Mouse (Mus musculus) midbrain, postnatal 0 days (tissue): Measurements from ENCODE around the gene Opn3. TPM values are rescaled to one million over a fixed set of nuclear protein-coding genes. Genes with fewer than 3 reads are reported as not detected.

Source experiments
- ATAC-seq: fragments of 200-750 bp; cut with Nextera tagmentation; 2 replicates; pipeline ENCODE4 v1.8.0; 2017; ENCODE audit warnings: moderate number of reproducible peaks, mild to moderate bottlenecking, moderate TSS enrichment, moderate library complexity; ENCODE audit not compliant: low FRiP score
- DNase-seq: peaks from one replicate; pipeline ENCODE4 v3.0.0-alpha.2; 2015; ENCODE audit warnings: low spot score
- H3K27ac ChIP-seq: fragments of 300-500 bp; sonication (generic); 2 replicates; pipeline ENCODE4 v1.5.1; 2014; ENCODE audit warnings: low read depth, mild to moderate bottlenecking, low read length, mixed read lengths
- H3K27me3 ChIP-seq: fragments of 300-500 bp; sonication (generic); 2 replicates; pipeline ENCODE4 v1.6.1; 2014; ENCODE audit warnings: low read length, control low read depth, mixed read lengths; ENCODE audit not compliant: insufficient read depth
- H3K36me3 ChIP-seq: fragments of 300-500 bp; sonication (generic); 2 replicates; pipeline ENCODE4 v1.6.1; 2014; ENCODE audit warnings: low read length, control low read depth, mixed read lengths; ENCODE audit not compliant: insufficient read depth
- H3K4me1 ChIP-seq: fragments of 300-500 bp; sonication (generic); 2 replicates; pipeline ENCODE4 v1.6.1; 2014; ENCODE audit warnings: mild to moderate bottlenecking, control low read depth, antibody characterized with exemption, low read length, mixed read lengths; ENCODE audit not compliant: insufficient read depth
- H3K4me2 ChIP-seq: fragments of 300-500 bp; sonication (generic); 2 replicates; pipeline ENCODE4 v1.6.1; 2014; ENCODE audit warnings: low read depth, mild to moderate bottlenecking, low read length, mixed read lengths; ENCODE audit not compliant: poor library complexity, severe bottlenecking
- H3K4me3 ChIP-seq: fragments of 300-500 bp; sonication (generic); 2 replicates; pipeline ENCODE4 v1.5.1; 2014; ENCODE audit warnings: low read depth, mild to moderate bottlenecking, low read length, moderate library complexity
- H3K9ac ChIP-seq: fragments of 300-500 bp; sonication (generic); replicated peaks from 2 replicates; pipeline ENCODE4 v1.6.1; 2014; ENCODE audit warnings: mild to moderate bottlenecking, low read length, moderate library complexity, mixed read lengths; ENCODE audit not compliant: poor library complexity, severe bottlenecking
- H3K9me3 ChIP-seq: fragments of 300-500 bp; sonication (generic); 2 replicates; pipeline ENCODE4 v1.6.1; 2016; ENCODE audit warnings: low read length, control low read depth
- CTCF ChIP-seq: IDR thresholded peaks from 2 replicates; pipeline ENCODE4 v1.5.1; 2016; ENCODE audit warnings: antibody characterized with exemption, mild to moderate bottlenecking
- WGBS: fragments of 180-500 bp; shearing (Covaris S2); extraction: QIAGEN DNeasy Blood & Tissue Kit; methylation state at CpG from one replicate; pipeline ENCODE4 v1.1.7; 2014; 5-methylcytosine and 5-hydroxymethylcytosine counted together
- polyA plus RNA-seq: library from polyadenylated mRNA; unstranded; fragments of >200 nt; fragmentation: Nextera tagmentation; extraction: Ambion mirVana; gene quantifications from 2 replicates; pipeline ENCODE4 v1.2.1, GENCODE M21; 2015
- total RNA-seq: library from RNA; depleted of rRNA; stranded (reverse); fragments of >200 nt; gene quantifications from 2 replicates; pipeline ENCODE4 v1.2.3, GENCODE M21; 2014; rRNA removed

Gene Opn3
- total and polyA plus RNA-seq, 2 experiments from 2014 or later, result 9.5 to 16.2 TPM

- H3K4me2 ChIP-seq, result no peak within 1 kb of the TSS
- peaks cover 4% of the 10 kb centered on the region; the same call in 1 of the 2 replicates for H3K4me1 ChIP-seq
- H3K27ac ChIP-seq, result no peak within 1 kb of the TSS
- no peak within 1 kb of the TSS for H3K9ac ChIP-seq
- no peaks in the 10 kb centered on the region for H3K9me3 ChIP-seq
- no peak within 1 kb of the TSS for H3K4me3 ChIP-seq
- DNase-seq (no peak), ATAC-seq (no peak)
- no peaks in the 10 kb centered on the region for H3K27me3 ChIP-seq
- peaks cover 20% of the 10 kb centered on the region for H3K36me3 ChIP-seq
- 91% methylated on average over 13 of the region's 13 CpGs for WGBS
- TF ChIP-seq CTCF, result no peak
Observed at GRCm38 (mm10) chr1:175619814-175620431, 72.7 kb downstream of the Opn3 start, which contains the start of gene Kmo. Gene Kmo (plus strand): TSS chr1:175620381.

GRCm38 (mm10) chr1:175614992-175615391 lies 77.6 kb downstream of the Opn3 start:
- DNase-seq (no peak), ATAC-seq (no peak)
- Histone ChIP-seq H3K9me3 (no peaks in the 10 kb centered on the region), H3K36me3 (peaks cover 43% of the 10 kb centered on the region), H3K4me3 (no peak overlapping the region), H3K27ac (no peak overlapping the region), H3K4me2 (no peak overlapping the region), H3K4me1 (no peaks in the 10 kb centered on the region), H3K9ac (no peak overlapping the region), H3K27me3 (no peaks in the 10 kb centered on the region)
- 87% methylated on average over 9 of the region's 9 CpGs for WGBS
- TF ChIP-seq CTCF, result no peak

Other genes starting within 250 kb of the Opn3 start
- 40.5 and 42.8 TPM in 2 replicates for gene Rgs7, start 200.3 kb downstream of the Opn3 start, total RNA-seq
- 48.1 and 50.3 TPM in 2 replicates for gene Rgs7, start 200.3 kb downstream of the Opn3 start, polyA plus RNA-seq
- gene Kmo, start 72.4 kb downstream of the Opn3 start, total RNA-seq, result not detected in 2 replicates
- not detected in 2 replicates for gene Kmo, start 72.4 kb downstream of the Opn3 start, polyA plus RNA-seq
- gene Fh1, start 67.1 kb downstream of the Opn3 start, total RNA-seq, result 48.8 and 59.2 TPM in 2 replicates
- gene Fh1, start 67.1 kb downstream of the Opn3 start, polyA plus RNA-seq, result 95.0 and 102 TPM in 2 replicates
- 12.6 and 29.8 TPM in 2 replicates for gene Chml, start 125 bp upstream of the Opn3 start, total RNA-seq
- 2.6 and 3.1 TPM in 2 replicates for gene Chml, start 125 bp upstream of the Opn3 start, polyA plus RNA-seq
- gene Wdr64, start 5.8 kb upstream of the Opn3 start, total RNA-seq, result not detected in 2 replicates
- gene Wdr64, start 5.8 kb upstream of the Opn3 start, polyA plus RNA-seq, result not detected in 2 replicates
- gene Exo1, start 187.8 kb upstream of the Opn3 start, total RNA-seq, result 1.1 and 2.1 TPM in 2 replicates
- 1.4 and 1.6 TPM in 2 replicates for gene Exo1, start 187.8 kb upstream of the Opn3 start, polyA plus RNA-seq
- gene Gm38100, start 227.6 kb upstream of the Opn3 start, total RNA-seq, result not detected in 2 replicates
- 0.09 TPM in 1 of 2 replicates, not detected in the other for gene Gm38100, start 227.6 kb upstream of the Opn3 start, polyA plus RNA-seq